Mouse (Mus musculus) C2C12 (cell line): ENCODE measurements around the gene Tm4sf20. TPM values are rescaled to one million over a fixed set of nuclear protein-coding genes. Genes with fewer than 3 reads are reported as not detected.

Experiments used
- H3K27me3 ChIP-seq: one replicate; pipeline ENCODE4 v1.6.1; 2011; ENCODE audit not compliant: control insufficient read depth, insufficient read depth, insufficient read length
- H3K36me3 ChIP-seq: one replicate; pipeline ENCODE4 v1.6.1; 2011; ENCODE audit not compliant: control insufficient read depth, insufficient read depth
- H3K4me3 ChIP-seq: one replicate; pipeline ENCODE4 v1.5.1; 2011; ENCODE audit warnings: mild to moderate bottlenecking, control low read depth; ENCODE audit not compliant: poor library complexity, insufficient read depth, severe bottlenecking
- H3K79me2 ChIP-seq: one replicate; pipeline ENCODE4 v1.6.1; 2011; ENCODE audit not compliant: control insufficient read depth, insufficient read depth
- H3K79me3 ChIP-seq: one replicate; pipeline ENCODE4 v1.6.1; 2011; ENCODE audit warnings: low read depth, control low read depth
- H3ac ChIP-seq: one replicate; pipeline ENCODE3; 2011; ENCODE audit warnings: low read depth; ENCODE audit not compliant: control insufficient read depth, insufficient read length
- CEBPB ChIP-seq: IDR thresholded peaks from one replicate; pipeline ENCODE4 v1.6.1; 2011; ENCODE audit warnings: low read depth, mild to moderate bottlenecking, control low read depth, moderate library complexity
- CTCF ChIP-seq: IDR thresholded peaks from one replicate; pipeline ENCODE4 v1.5.1; 2011; ENCODE audit not compliant: control insufficient read depth, insufficient read depth, insufficient read length
- FOSL1 ChIP-seq: IDR thresholded peaks from one replicate; pipeline ENCODE4 v1.8.0; 2011; ENCODE audit warnings: mild to moderate bottlenecking, low read length; ENCODE audit not compliant: poor library complexity, insufficient read depth, severe bottlenecking
- MAX ChIP-seq: IDR thresholded peaks from one replicate; pipeline ENCODE4 v1.6.1; 2011; ENCODE audit warnings: mild to moderate bottlenecking, control low read depth
- MYOD1 ChIP-seq: IDR thresholded peaks from one replicate; pipeline ENCODE4 v1.6.1; 2011; ENCODE audit warnings: low read depth; ENCODE audit not compliant: control insufficient read depth, insufficient read length
- MYOG ChIP-seq: IDR thresholded peaks from one replicate; pipeline ENCODE4 v1.6.1; 2011; ENCODE audit not compliant: control insufficient read depth, insufficient read length; ENCODE audit errors: extremely low read depth
- USF1 ChIP-seq: IDR thresholded peaks from one replicate; pipeline ENCODE4 v1.6.1; 2011; ENCODE audit warnings: low read depth, mild to moderate bottlenecking, control low read depth, moderate library complexity
- polyA plus RNA-seq: library from polyadenylated mRNA; unstranded; fragments of >200 nt; fragmentation: generic; extraction: Trizol; gene quantifications from one replicate; pipeline ENCODE4 v1.2.1, GENCODE M21; 2012; ENCODE audit warnings: missing spikeins

The Tm4sf20 gene
- polyA plus RNA-seq, 1 experiment: not detected

DNA sequence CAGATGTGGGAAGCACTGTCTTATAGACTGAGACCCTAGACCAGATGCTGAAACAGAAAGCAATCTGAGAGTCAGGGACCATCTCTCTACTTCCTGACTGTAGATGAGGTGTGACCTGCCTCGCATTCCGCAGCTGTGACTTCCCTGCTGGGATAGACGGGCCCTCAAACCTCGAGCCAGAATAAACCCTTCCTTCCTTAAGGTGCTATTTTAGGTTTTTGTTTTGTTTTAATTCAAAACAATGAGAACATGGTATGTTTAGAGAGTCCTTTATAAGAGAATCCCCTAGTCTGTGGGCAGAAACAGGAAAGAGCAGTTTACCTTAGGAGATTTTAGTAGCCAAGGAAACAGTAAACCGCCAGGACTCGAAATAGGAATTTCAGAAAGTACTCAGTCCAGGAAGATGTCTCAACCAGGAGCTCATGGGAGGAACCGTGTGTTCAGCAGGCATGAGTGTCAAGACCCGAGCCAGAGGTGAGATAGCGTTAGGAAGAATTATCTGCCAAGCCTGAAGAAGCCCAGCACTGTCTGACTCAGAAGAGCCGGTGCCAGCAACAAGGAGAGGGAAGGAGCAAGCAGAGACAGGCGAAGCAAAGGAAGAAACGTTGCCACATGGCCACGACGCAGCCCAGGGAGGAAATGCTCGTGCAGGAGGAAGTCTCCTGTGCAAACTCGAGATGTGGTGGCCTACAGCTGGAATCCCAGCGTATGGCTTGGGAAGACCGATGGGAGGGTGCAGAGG lies 27.6 kb upstream of the Tm4sf20 start:
- Histone ChIP-seq H3ac (no peak overlapping the region), H3K27me3 (no peaks in the 10 kb centered on the region), H3K79me2 (no peaks in the 10 kb centered on the region), H3K36me3 (no peaks in the 10 kb centered on the region), H3K79me3 (no peaks in the 10 kb centered on the region), H3K4me3 (no peak overlapping the region)
- no peak for TF ChIP-seq CTCF
- no peak for TF ChIP-seq MYOD1
- no peak for TF ChIP-seq MAX
- TF ChIP-seq USF1: no peak
- TF ChIP-seq MYOG: no peak
- TF ChIP-seq CEBPB: no peak
- TF ChIP-seq FOSL1: no peak

DNA sequence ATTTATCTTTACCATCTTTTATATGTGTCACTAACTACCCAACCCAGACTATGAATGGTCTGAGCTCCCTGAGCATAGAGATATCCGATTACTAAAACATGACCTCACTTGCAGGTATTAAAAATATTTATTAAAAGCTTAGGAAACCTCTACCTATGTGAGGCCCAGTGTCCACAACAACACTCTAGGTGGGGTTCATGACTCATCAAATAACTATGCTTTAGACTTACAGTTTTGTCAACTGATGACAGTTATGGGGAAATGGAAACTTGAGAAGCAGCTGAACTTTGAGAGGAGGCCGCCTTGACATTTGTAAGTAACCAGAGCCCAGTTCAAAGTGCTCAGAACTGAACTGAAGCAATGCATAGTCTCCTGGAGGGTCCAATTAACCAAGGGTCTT lies 26.9 kb upstream of the Tm4sf20 start:
- no peaks in the 10 kb centered on the region for H3K79me3 ChIP-seq
- H3K27me3 ChIP-seq: no peaks in the 10 kb centered on the region

GRCm38 (mm10) chr1:82793986-82794385 lies 25.7 kb upstream of the Tm4sf20 start:
- Histone ChIP-seq H3K36me3 (no peaks in the 10 kb centered on the region), H3ac (no peak overlapping the region), H3K79me2 (no peaks in the 10 kb centered on the region), H3K27me3 (no peaks in the 10 kb centered on the region), H3K79me3 (no peaks in the 10 kb centered on the region), H3K4me3 (no peak overlapping the region)
- TF ChIP-seq MYOG (no peak), CEBPB (no peak), MAX (no peak), FOSL1 (no peak), USF1 (no peak), MYOD1 (no peak), CTCF (no peak)

More for the DNA sequence above, 26.9 kb upstream of the Tm4sf20 start:
- H3ac ChIP-seq: no peak overlapping the region
- TF ChIP-seq CEBPB: peak; percentile 42
- TF ChIP-seq USF1: no peak
- no peaks in the 10 kb centered on the region for H3K79me2 ChIP-seq
- H3K36me3 ChIP-seq: no peaks in the 10 kb centered on the region
- H3K4me3 ChIP-seq: no peak overlapping the region

DNA sequence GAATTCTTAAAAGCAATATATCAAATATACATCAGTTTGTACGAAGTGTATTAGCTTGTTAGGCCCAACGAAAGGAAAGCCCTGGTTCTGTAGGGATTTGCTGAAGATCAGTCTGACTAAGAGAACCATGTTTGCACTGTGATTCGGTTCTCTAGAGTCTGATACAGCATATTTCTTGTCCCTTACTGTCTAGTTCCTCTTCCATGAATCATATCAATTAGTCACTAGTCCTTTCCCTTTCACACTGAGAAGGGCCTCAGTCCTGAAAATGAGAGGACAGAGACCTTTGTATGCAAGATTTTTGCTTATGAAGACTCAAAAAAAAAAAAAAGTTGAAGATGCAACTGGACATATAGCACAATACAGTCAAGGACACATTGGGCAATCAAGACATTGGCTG lies 24.8 kb upstream of the Tm4sf20 start:
- Histone ChIP-seq H3K27me3 (no peaks in the 10 kb centered on the region), H3K79me3 (no peaks in the 10 kb centered on the region), H3K79me2 (no peaks in the 10 kb centered on the region), H3K4me3 (no peak overlapping the region), H3ac (no peak overlapping the region), H3K36me3 (no peaks in the 10 kb centered on the region)
- TF ChIP-seq MAX (no peak), CEBPB (peak; percentile 5)

- no peak overlapping the region for H3K4me3 ChIP-seq
- no peak overlapping the region for H3ac ChIP-seq
- no peaks in the 10 kb centered on the region for H3K79me3 ChIP-seq
- H3K36me3 ChIP-seq: no peaks in the 10 kb centered on the region
- H3K79me2 ChIP-seq: no peaks in the 10 kb centered on the region
- TF ChIP-seq MAX (no peak), MYOG (no peak), FOSL1 (no peak), CTCF (no peak), MYOD1 (no peak), USF1 (no peak), CEBPB (no peak)
- no peaks in the 10 kb centered on the region for H3K27me3 ChIP-seq
Observed at GRCm38 (mm10) chr1:82792238-82792637, 24.0 kb upstream of the Tm4sf20 start.

- TF ChIP-seq USF1: no peak
- no peak for TF ChIP-seq MYOG
- TF ChIP-seq MAX: no peak
- TF ChIP-seq MYOD1: no peak
- TF ChIP-seq FOSL1: no peak
- no peak for TF ChIP-seq CEBPB
- no peak for TF ChIP-seq CTCF
- Histone ChIP-seq H3K36me3 (no peaks in the 10 kb centered on the region), H3K79me2 (no peaks in the 10 kb centered on the region), H3K27me3 (no peaks in the 10 kb centered on the region), H3K4me3 (no peak overlapping the region), H3ac (no peak overlapping the region), H3K79me3 (no peaks in the 10 kb centered on the region)
Observed at GRCm38 (mm10) chr1:82791105-82791504, 22.8 kb upstream of the Tm4sf20 start.
